Mouse (Mus musculus) CD8-positive naive resting alpha-beta T cell, adult 2 months (primary cell): Measurements from ENCODE around the gene Aspscr1.

Experiments used
- DNase-seq, 2 experiments: peaks; one replicate each; pipeline ENCODE4 v3.0.0; 2022; ENCODE audit warnings: low read depth in 2 of 2, low spot score in 2 of 2

Gene Aspscr1

GRCm38 (mm10) chr11:120679909-120680308 is 7.1 kb downstream of the Aspscr1 start:
- no peak for DNase-seq

GRCm38 (mm10) chr11:120682683-120683082 is 9.9 kb downstream of the Aspscr1 start:
- DNase-seq, result no peak

DNA sequence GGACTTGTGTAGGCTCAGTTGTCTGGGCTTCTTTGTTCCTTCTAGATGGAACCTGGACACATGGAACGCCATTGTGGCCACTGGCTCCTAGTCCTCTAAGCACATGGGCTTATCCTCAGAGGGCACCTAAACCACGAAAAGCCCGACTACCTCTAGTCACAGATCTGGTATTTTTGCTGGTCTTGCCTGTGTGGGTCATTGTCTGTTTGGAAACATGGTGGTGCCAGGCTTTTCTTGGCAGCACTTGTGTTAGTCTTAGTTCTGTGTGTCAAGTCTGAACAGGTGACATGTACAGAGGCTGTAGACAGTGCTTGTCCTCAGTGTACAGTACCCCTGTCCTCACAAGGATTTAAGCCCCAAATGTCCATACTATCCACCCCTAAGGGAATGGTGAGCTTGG is 10.8 kb downstream of the Aspscr1 start:
- DNase-seq, result no peak

GRCm38 (mm10) chr11:120684086-120684485 is 11.3 kb downstream of the Aspscr1 start:
- no peak for DNase-seq

GRCm38 (mm10) chr11:120684660-120685059 is 11.9 kb downstream of the Aspscr1 start:
- DNase-seq, result no peak

GRCm38 (mm10) chr11:120686650-120687272 is 14.0 kb downstream of the Aspscr1 start:
- no peak for DNase-seq

GRCm38 (mm10) chr11:120689365-120689764 is 16.6 kb downstream of the Aspscr1 start:
- DNase-seq, result no peak

GRCm38 (mm10) chr11:120692471-120693011 is 19.8 kb downstream of the Aspscr1 start:
- no peak for DNase-seq

- DNase-seq, result no peak
Measured at GRCm38 (mm10) chr11:120693461-120693860, 20.7 kb downstream of the Aspscr1 start.

DNA sequence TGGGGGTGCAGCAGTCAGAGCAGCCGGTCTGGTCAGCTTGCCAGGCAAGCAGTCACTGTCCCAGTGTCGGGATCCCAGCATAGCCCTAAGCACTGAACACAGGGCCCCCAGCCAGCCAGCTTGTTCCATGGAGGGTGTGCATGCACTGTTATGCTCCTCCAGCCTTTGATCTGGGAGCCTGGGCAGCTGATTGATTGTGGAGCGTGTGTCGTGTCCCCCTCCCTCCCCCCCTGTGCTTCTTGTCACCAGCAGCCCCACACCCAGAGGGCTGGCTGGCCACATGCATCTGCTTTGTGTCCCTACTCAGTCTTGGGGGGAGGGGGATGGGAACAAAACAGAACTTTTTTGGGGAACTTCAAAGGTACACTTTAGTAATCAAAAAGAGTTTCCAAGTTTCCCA is 22.4 kb downstream of the Aspscr1 start:
- no peak for DNase-seq

DNA sequence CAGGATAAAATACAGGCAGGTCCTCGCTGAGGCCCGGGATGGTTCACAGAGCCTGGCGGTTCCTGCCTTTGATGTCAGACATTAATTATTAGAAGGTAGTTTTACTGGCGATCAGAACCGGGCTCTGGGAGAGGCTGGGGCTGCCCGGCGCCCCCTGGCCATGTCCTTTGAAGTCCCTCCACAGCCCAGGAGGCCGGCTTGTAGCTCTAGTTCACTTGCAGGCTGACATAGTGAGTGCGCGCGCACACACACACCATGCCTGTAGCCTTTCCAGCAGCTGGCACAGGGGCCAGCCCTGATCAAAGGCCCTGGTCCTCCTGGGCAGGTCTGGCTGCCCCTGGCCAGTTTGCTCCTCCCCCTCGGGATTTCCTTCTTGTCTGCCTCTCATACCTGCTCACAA is 22.9 kb downstream of the Aspscr1 start:
- no peak for DNase-seq

DNA sequence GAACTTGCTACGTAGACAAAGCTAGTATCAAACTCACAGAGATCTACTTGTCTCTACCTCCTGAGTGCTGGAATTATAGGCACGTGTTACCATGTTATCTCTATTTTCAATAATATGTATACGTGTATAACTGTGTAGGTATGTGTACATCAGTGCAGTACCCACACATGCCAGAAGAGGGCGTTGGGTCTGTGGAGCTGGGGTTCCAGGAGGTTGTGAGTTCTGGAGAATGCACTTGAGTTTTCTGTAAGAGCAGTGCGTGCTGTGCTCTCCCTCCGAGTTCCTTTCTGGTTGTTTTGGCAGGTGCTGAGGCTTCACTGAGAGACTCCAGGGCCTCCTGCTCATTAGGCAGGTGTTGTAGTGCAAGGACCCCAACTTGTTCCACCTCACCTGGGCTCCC is 23.8 kb downstream of the Aspscr1 start:
- no peak for DNase-seq

- no peak for DNase-seq
Measured at GRCm38 (mm10) chr11:120697741-120698140, 25.0 kb downstream of the Aspscr1 start.

DNA sequence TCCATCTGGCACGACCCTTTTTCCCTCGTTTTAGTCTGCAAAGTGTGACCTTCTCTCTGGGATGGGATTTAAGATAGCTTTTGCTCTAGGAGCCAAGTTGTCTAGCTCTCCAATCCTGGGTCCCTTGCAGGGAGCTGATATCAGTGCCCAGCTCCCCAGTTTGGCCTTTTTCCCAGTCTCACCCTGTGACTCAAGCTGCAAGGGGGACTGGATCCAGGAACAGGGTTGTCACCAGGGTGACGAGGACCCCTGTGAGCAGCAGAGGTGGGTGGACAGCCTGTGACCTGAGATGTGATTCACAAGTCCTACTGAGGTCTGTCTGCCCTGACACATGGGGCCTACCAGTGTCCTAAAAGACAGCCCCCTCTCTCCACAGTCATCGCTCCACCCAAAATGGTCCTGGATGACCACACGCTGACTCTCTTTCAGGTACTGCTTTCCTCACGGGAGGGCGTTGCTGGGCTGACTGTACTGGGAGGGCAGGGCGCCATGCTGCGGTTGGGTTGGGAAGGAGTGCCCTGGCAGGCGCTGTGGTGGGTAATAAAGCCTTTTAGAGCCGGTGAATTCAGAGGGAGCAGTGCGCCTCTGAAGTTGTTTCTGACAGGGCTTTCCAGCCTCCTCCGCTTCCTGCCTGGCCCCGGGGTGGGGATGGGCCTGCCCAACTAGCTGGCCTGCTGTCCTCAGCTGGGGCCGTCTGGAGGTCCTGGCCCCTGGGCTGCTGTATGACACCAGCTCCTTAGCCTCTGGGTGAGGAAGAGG is 31.1 kb downstream of the Aspscr1 start:
- DNase-seq, result no peak

GRCm38 (mm10) chr11:120704486-120705325 is 31.9 kb downstream of the Aspscr1 start:
- no peak for DNase-seq

GRCm38 (mm10) chr11:120706120-120706519 is 33.3 kb downstream of the Aspscr1 start:
- DNase-seq, result no peak

DNA sequence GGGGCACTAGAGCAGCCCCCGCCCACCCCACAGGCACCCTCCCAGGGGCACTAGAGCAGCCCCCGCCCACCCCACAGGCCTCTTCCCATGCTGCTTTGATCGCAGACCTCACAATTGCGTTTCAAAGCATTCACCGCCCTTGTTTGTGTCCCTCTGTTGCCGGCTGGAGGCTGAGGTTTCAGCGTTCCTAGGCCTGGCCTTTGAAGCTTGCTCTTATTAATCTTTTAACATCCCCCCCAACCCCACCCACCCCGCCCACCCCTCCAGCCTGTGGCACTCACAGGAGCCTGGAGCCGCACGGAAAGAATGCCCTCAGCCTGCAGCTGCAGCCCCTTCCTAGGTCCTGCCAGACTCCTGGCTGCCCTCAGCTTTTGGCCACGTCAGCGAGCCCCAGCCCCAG is 34.5 kb downstream of the Aspscr1 start:
- no peak for DNase-seq

DNA sequence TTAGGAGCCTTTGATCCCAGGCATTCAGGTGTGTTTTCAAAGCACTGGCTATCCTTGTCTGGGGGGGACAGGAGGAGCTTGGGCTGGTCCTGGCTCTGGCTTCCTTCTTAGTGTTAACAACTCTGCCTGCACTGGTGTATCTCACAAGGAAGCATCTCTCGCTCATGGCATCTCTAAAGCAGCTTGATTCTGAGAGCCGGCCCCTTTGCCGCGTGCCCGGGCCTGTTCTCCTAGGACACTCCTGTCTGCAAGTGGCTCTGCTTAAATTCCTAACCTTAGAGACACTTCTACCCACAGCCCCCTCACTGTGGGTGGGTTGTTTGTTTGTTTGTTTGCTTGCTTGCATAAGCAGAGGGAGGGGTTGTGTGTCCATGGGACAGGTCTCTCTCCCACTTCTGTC is 35.2 kb downstream of the Aspscr1 start:
- DNase-seq, result no peak

DNA sequence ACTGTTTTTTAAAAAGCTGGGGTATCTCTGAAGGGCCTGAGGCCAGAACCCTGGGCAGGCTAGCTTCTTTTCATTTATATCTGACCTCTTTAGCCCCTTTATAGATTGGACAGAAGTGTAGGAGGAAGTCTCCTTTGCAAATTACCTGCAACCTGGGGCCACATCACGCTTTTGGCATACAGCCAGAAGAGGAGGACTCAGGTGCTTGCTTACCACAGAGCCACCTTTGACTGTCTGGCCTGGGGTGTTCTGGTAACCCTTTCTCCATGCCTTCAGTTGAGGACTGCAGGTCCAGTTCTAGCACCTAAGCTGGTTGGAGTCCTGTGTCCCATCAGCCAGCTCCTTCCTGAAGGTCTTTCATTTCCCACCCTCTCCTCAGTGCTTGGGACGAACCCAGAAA is 36.8 kb downstream of the Aspscr1 start:
- DNase-seq, result no peak

GRCm38 (mm10) chr11:120710672-120711071 is 37.9 kb downstream of the Aspscr1 start:
- no peak for DNase-seq

- DNase-seq, result no peak
Measured at GRCm38 (mm10) chr11:120711980-120712604, 39.3 kb downstream of the Aspscr1 start.
